Mouse (Mus musculus) liver, postnatal 0 days (tissue): Measurements from ENCODE around the gene Polr3g.

Source experiments
- CTCF ChIP-seq: sonication (generic); IDR thresholded peaks from 2 replicates; pipeline ENCODE4 v1.5.1; 2016; ENCODE audit warnings: antibody characterized with exemption, low read depth
- EP300 ChIP-seq: IDR thresholded peaks from 2 replicates; pipeline ENCODE4 v1.6.1; 2016; ENCODE audit warnings: antibody characterized with exemption, low read depth, mild to moderate bottlenecking

DNA sequence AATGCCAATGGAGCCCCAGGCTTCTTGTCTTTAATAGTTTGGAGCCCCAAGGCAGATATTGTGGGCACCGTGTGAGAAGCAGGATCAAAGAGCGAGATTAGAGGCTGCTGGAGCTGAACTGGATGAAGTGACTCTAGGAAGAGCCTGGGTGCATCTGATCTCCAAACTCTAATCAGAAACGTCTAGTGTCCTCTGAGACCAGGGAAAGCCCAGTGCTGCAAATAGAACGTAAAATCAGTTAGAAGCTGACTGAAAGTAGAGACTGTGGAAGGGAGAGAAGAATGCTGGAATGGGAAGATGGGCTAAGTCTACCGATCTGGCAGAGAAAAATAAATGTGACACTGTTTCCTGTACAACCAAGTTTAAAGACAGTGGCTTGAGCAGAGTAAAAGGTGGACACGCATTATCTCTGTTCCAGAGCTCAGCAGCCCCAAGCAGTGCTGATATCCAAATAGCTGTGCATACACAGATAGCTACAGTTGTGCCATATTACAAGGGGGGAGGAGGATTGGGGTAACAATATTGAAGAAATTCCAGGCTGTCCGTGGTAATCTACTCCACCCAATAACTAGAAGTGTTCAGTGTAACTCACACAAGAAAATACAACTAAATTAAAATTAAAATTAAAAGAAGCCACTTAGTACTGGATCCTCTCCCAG lies 68.2 kb downstream of the Polr3g start:
- TF ChIP-seq CTCF (no peak), EP300 (peak; percentile 98)
